Mouse (Mus musculus): ENCODE results near the gene Necap2.

- TF ChIP-seq CTCF (IDR thresholded peaks at IDR 0.05; ENCODE audit: borderline replicate concordance, extremely low read depth, insufficient read depth, insufficient read length): no peak
- no peak for TF ChIP-seq POLR2A (IDR thresholded peaks at IDR 0.05; ENCODE audit: borderline replicate concordance, extremely low read depth, insufficient read depth, insufficient read length, poor library complexity, severe bottlenecking)
Measured at GRCm38 (mm10) chr4:141020220-141020619, 57.9 kb downstream of the Necap2 start.
